Mouse (Mus musculus) liver, postnatal 0 days (tissue): ENCODE measurements around the gene Ccdc40.

ENCODE experiments used
- CTCF ChIP-seq: sonication (generic); IDR thresholded peaks from 2 replicates; pipeline ENCODE4 v1.5.1; 2016; ENCODE audit warnings: antibody characterized with exemption, low read depth
- EP300 ChIP-seq: IDR thresholded peaks from 2 replicates; pipeline ENCODE4 v1.6.1; 2016; ENCODE audit warnings: antibody characterized with exemption, low read depth, mild to moderate bottlenecking

GRCm38 (mm10) chr11:119310621-119311020, 82.2 kb downstream of the Ccdc40 start:
- TF ChIP-seq CTCF (no peak), EP300 (no peak)
